Mouse (Mus musculus) lung, postnatal 4 days (tissue): ENCODE measurements around the gene Ngef.

Source experiments
- DNase-seq, 2 experiments: peaks; one replicate each; pipeline ENCODE4 v3.0.0; 2021

Gene Ngef

GRCm38 (mm10) chr1:87573800-87574215, at the start of gene Ngef:
Gene Ngef (minus strand): TSS chr1:87573870.
- peak; percentile 68 to 89 for DNase-seq

GRCm38 (mm10) chr1:87621858-87622279, 48.2 kb upstream of the Ngef start:
- DNase-seq, result no peak

- DNase-seq, result no peak
Measured at GRCm38 (mm10) chr1:87621146-87621857, 47.6 kb upstream of the Ngef start.

- DNase-seq, result no peak
Measured at GRCm38 (mm10) chr1:87620693-87621092, 47.0 kb upstream of the Ngef start.

DNA sequence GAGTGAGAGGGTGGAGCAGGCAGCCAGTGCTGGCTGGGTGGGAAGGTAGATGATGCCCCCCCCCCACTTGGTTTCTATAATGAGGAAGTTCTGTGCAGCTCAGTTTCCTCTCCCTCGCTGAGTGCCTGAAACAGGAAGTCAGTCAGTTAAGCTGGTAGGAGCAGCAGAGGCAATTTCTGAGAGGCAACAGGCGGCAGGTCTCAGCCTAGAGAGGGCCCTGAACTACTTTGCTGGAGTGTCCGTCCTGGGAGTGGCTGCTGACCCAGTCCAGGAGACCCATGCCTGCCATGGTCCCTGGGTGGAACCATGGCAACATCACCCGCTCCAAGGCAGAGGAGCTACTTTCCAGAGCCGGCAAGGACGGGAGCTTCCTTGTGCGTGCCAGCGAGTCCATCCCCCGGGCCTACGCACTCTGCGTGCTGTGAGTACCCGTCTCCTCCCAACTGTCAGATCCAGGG, 46.6 kb upstream of the Ngef start, which contains the start of gene Inpp5d:
TSS of gene Inpp5d (plus strand) at position 102 of the 458 bp plus-strand sequence.
- peak; percentile 64 to 70 for DNase-seq

DNA sequence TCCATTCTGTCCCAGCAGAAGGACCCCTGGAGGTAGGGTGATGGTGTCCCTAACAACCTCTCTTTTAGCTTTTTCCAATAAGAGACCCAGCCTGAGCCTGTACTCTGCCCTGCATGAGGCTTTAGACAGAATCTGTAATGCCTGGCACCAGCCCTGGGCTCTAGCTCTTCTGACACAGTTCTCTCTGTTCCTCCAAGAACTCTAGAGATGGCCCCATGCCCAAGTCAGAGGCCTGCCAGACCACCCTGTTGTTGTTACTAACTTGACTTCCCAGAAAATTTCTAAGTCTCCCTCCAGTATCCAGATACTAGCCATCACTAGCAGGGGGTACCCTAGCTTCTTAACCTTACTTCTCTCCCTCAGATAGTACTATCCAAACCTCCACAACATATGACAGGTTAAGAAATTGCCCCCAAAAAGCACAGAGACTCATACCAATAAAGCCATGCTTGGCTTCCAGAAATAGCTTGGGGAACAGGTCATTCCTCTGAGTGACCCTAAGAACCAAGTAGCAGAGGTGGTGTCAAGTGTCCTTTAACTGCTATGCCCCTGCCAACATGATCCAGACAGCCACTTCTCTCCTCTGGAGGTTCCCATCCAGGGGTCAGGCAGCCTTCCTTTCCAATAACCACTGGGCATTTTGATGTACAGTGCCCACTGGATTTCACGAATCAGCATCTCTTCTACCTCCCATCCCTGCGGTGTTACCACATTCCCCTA, 41.1 kb upstream of the Ngef start:
- DNase-seq, result no peak

DNA sequence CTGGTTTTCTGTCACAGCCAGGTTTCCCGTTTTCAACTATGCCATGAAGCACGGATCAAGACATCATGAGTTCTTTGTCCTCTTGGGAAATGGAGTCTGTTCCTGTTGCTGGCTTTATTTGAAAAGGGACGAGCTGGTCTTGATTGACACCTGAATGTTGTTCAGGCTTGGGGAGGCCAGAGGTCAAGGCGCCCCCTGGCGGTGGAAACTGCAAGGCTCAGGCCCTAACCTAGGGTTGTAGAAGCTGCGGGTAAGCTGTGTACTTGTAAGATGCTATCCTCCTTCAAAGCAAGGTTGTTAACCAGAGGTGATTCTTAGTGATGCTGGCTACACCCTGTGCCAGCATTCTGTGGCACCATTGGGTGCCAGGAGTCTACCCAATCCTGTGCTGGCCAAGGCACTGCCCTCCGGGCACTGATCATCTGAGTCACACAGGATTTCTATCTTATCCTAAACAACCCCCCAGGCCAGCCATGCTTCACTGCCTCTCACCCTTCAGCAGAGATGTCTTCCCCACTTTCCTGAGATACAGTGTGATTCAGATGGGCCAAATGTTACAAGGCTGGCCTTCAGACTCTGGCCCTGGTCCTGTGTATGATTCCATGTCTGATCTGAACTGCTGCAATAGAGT, 34.9 kb upstream of the Ngef start:
- peak; percentile 53 to 81 for DNase-seq

- peak; percentile 29 to 44 for DNase-seq
Measured at GRCm38 (mm10) chr1:87607385-87608091, 33.9 kb upstream of the Ngef start.

DNA sequence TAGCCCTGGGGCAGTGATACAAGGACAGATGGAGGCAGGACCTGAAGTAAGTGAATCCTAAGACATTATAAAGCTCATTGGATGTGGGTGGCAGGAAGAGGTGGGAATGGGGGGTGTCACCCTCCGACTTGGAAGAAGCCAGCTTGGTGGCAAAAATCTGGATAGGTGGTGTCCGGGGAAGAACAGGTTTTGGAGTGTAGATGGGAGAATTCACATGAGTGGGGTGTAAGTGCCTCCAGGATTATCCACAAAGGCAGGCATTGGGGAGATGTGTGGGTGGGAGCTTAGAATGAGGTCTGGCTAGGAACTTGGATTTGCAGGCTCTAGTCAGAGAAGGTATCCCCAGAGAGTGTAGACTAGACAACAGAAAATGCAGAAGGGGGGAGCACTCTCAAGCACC, 31.6 kb upstream of the Ngef start:
- DNase-seq, result no peak

DNA sequence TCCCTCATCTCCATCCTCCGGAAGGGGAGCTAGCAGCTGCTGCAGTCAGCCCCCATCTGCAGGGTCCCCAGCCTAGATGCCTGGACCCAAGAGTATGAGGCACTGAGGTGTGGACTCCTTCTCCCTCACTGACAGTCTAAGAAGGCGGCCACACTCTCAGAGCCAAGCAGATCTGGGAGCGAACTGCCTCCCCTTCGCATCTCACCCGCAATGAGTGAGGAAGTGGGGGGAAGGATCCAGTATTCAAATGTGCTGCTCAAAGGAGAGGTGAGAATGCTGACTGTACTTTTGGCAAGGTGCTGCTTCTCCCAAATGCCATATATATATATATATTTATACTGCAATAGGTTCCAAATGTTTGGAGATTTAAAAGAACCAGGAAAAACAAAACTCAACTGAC, 29.7 kb upstream of the Ngef start:
- no peak for DNase-seq

DNA sequence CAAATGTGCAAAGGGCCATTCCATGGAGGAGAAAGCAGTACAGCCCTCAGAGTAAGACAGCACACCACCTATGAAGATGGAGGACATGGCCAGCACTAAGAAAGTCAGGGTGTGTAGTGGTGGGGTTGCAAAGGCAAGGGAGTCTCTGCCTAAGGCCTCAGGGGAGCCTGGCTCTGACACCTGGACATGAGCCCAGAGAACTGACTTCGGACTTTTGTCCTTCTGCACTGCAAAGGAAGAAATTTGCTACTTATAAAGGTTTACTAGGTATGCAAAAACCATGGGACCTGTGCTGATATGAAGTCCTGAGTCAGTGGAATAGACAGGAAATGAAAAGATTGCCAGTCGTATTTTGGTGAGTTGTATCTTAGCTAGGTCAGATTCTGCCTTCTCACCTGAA, 28.1 kb upstream of the Ngef start:
- no peak for DNase-seq

GRCm38 (mm10) chr1:87600533-87600932, 26.9 kb upstream of the Ngef start:
- DNase-seq, result no peak

- DNase-seq, result no peak
Measured at GRCm38 (mm10) chr1:87594671-87595070, 21.0 kb upstream of the Ngef start.

- DNase-seq, result no peak
Measured at GRCm38 (mm10) chr1:87594261-87594660, 20.6 kb upstream of the Ngef start.

DNA sequence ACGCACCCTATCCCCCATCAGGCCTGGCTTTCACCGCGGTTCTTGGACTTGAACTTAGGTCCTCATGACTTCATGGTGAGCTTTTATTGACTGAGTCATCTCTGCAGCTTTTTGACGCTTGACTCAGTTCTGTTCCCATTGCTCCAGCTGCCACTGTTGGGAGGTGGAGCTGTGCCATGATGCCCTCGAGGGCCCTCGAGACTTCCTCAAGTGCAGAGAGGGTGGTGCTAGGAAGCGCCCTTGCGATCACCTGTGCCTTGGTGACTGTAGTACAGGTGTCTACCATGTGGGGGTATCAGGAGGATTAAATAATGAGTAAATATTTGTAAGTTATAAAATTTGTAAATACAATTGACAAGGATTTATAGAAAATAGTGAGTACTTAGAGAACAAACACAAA, 16.3 kb upstream of the Ngef start:
- peak; percentile 30 to 63 for DNase-seq

DNA sequence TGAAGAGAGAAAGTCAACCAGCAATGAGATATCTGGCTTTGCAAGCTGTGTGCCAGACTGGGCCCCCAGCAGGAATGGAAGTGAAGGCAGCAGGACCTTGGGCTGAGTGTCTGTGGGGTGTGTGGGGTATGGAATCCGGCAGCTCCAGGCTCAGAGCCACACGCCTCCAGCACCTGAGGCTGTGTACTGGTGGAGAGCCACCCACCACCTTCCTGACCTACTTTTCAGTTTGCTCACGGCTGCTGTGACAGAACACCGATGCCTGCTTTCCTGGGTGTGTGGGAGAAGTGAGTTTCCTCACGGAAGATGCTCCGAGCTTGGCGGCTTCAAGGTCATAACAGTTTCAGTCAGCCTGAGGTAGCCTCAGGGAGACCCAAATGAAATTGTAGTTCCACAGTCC, 15.5 kb upstream of the Ngef start:
- no peak for DNase-seq

- DNase-seq, result no peak
Measured at GRCm38 (mm10) chr1:87580824-87581223, 7.2 kb upstream of the Ngef start.

GRCm38 (mm10) chr1:87578965-87579364, 5.3 kb upstream of the Ngef start:
- no peak for DNase-seq

- peak; percentile 77 to 91 for DNase-seq
Measured at GRCm38 (mm10) chr1:87574785-87575184, 1.1 kb upstream of the Ngef start.

DNA sequence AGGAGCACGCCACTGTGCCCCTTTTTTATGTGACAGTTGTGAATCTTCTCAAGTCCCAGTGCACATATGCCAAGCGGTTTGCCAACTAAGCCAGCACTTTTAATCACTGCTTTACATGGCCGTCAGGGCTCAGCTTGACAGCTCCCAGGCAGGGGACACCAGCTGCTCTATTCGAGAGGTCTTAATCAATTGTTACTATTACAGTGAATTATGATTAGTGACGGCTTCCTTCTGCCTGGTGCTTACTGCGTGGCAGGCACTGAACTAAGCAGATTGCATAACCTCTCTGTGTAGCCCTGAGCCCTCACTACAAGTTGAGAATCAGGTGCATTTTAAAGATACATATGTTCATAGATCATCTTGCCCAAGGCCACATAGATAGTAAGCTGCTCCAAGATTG, 683 bp upstream of the Ngef start:
- DNase-seq, result no peak

DNA sequence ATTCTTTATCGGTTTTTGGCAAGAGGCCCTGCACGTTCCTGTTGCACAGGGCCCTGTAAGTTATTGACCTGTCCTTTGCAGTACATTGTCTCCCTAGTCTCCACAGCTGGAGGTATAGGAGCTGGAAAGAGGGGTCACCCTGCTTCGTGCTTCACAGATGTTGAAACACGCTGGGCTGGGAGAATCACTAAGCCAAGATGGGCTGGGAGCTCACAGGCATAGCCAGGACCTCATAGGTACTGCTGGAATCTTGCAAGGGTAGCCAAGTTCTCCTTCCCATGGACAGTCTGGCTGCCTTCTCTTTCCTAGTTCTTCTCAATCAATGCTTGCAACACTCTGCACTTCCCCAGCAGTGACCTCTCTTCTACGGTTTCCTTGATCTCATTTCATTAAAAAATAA, 409 bp downstream of the Ngef start:
- no peak for DNase-seq

DNA sequence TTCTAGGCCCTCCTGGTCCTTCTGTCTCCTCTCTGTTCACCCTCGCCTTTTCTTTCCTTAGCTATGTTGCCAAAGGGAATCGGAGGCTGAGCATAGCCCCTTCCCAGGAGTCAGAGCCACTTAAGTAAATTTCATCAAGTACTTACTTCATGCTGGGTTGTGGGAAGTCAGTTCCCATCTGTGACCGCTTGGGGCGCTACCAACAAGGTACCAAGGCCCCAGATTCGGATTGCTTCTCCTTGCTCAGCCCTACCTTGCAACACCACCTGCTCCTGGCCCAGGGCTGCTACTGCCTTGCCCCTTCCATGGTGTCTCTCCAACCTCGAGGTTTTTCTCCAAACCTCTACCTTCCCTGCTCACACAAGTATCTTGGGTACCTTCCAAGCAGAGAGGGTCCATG, 5.3 kb downstream of the Ngef start:
- peak; percentile 24 to 26 for DNase-seq

GRCm38 (mm10) chr1:87565760-87566159, 7.9 kb downstream of the Ngef start:
- DNase-seq, result no peak
